Mouse (Mus musculus): ENCODE results near the gene Edn1. TPM values are rescaled to one million over a fixed set of nuclear protein-coding genes. Genes with fewer than 3 reads are reported as not detected.

Edn1 gene
- total RNA-seq (2023), result not detected in 4 replicates

DNA sequence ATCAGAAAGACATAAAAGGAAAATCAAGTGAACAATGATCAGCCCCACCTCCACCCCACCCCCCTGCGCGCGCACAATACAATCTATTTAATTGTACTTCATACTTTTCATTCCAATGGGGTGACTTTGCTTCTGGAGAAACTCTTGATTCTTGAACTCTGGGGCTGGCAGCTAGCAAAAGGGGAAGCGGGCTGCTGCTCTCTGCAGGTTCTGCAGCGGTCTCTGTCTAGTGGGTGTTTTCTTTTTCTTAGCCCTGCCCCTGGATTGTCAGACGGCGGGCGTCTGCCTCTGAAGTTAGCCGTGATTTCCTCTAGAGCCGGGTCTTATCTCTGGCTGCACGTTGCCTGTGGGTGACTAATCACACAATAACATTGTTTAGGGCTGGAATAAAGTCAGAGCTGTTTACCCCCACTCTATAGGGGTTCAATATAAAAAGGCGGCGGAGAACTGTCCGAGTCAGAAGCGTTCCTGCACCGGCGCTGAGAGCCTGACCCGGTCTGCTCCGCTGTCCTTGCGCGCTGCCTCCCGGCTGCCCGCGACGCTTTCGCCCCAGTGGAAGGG is at the start of gene Edn1:
Gene Edn1 (plus strand): TSS at position 316 of the 561 bp plus-strand sequence.

Other genes with a start within 250 kb of the Edn1 start
- gene Hivep1, start 249.5 kb upstream of the Edn1 start, total RNA-seq (2023), result 68.7 to 75.1 TPM (median 72.9 TPM) in 4 replicates